Mouse (Mus musculus): Measurements from ENCODE around the gene Jdp2.

The Jdp2 gene

GRCm38 (mm10) chr12:85632321-85632720 lies 33.5 kb downstream of the Jdp2 start:
- in situ Hi-C loops (cut with MboI; ENCODE audit: low sequenced_read_pairs), result no loop called here

- in situ Hi-C loops (cut with MboI; ENCODE audit: low sequenced_read_pairs), result no loop called here
These were observed 39.1 kb downstream of the Jdp2 start for GRCm38 (mm10) chr12:85637932-85638331.

- in situ Hi-C loops (cut with MboI; ENCODE audit: low sequenced_read_pairs), result no loop called here
These were observed 39.9 kb downstream of the Jdp2 start for GRCm38 (mm10) chr12:85638541-85639325.

- in situ Hi-C loops (cut with MboI; ENCODE audit: low sequenced_read_pairs), result no loop called here
These were observed 40.6 kb downstream of the Jdp2 start for GRCm38 (mm10) chr12:85639326-85640008.

GRCm38 (mm10) chr12:85640852-85641563 lies 42.2 kb downstream of the Jdp2 start:
- in situ Hi-C loops (cut with MboI; ENCODE audit: low sequenced_read_pairs), result no loop called here

- in situ Hi-C loops (cut with MboI; ENCODE audit: low sequenced_read_pairs), result no loop called here
These were observed 42.7 kb downstream of the Jdp2 start for GRCm38 (mm10) chr12:85641564-85641931.

GRCm38 (mm10) chr12:85643735-85644134 lies 44.9 kb downstream of the Jdp2 start:
- in situ Hi-C loops (cut with MboI; ENCODE audit: low sequenced_read_pairs), result no loop called here

GRCm38 (mm10) chr12:85645664-85646063 lies 46.8 kb downstream of the Jdp2 start:
- in situ Hi-C loops (cut with MboI; ENCODE audit: low sequenced_read_pairs), result no loop called here

- in situ Hi-C loops (cut with MboI; ENCODE audit: low sequenced_read_pairs), result no loop called here
These were observed 48.5 kb downstream of the Jdp2 start for GRCm38 (mm10) chr12:85647346-85647745.

GRCm38 (mm10) chr12:85647955-85648354 lies 49.1 kb downstream of the Jdp2 start:
- in situ Hi-C loops (cut with MboI; ENCODE audit: low sequenced_read_pairs), result no loop called here

GRCm38 (mm10) chr12:85659319-85659718 lies 60.5 kb downstream of the Jdp2 start:
- in situ Hi-C loops (cut with MboI; ENCODE audit: low sequenced_read_pairs), result loop anchor here (25.0 kb wide), 1 partner anchor 322 kb away; the partner anchor contains the start of gene Nek9

GRCm38 (mm10) chr12:85660855-85661254 lies 62.0 kb downstream of the Jdp2 start:
- in situ Hi-C loops (cut with MboI; ENCODE audit: low sequenced_read_pairs), result loop anchor here (25.0 kb wide), 1 partner anchor 324 kb away; the partner anchor contains the start of gene Nek9

- in situ Hi-C loops (cut with MboI; ENCODE audit: low sequenced_read_pairs), result loop anchor here (25.0 kb wide), 1 partner anchor 325 kb away; the partner anchor contains the start of gene Nek9
These were observed 63.4 kb downstream of the Jdp2 start for GRCm38 (mm10) chr12:85662232-85662631.

GRCm38 (mm10) chr12:85662896-85663295 lies 64.1 kb downstream of the Jdp2 start:
- in situ Hi-C loops (cut with MboI; ENCODE audit: low sequenced_read_pairs), result loop anchor here (25.0 kb wide), 1 partner anchor 326 kb away; the partner anchor contains the start of gene Nek9

GRCm38 (mm10) chr12:85666112-85666511 lies 67.3 kb downstream of the Jdp2 start:
- in situ Hi-C loops (cut with MboI; ENCODE audit: low sequenced_read_pairs), result loop anchor here (5.0 to 25.0 kb wide), 2 partner anchors 159 to 329 kb away; partner anchors contain the start of gene Nek9

GRCm38 (mm10) chr12:85667071-85667470 lies 68.2 kb downstream of the Jdp2 start:
- in situ Hi-C loops (cut with MboI; ENCODE audit: low sequenced_read_pairs), result loop anchor here (5.0 to 25.0 kb wide), 2 partner anchors 160 to 330 kb away; partner anchors contain the start of gene Nek9

GRCm38 (mm10) chr12:85668696-85669095 lies 69.9 kb downstream of the Jdp2 start:
- in situ Hi-C loops (cut with MboI; ENCODE audit: low sequenced_read_pairs), result loop anchor here (5.0 to 25.0 kb wide), 2 partner anchors 161 to 331 kb away; partner anchors contain the start of gene Nek9

- in situ Hi-C loops (cut with MboI; ENCODE audit: low sequenced_read_pairs), result loop anchor here (25.0 kb wide), 1 partner anchor 333 kb away; the partner anchor contains the start of gene Nek9
These were observed 71.3 kb downstream of the Jdp2 start for GRCm38 (mm10) chr12:85670080-85670479.

- in situ Hi-C loops (cut with MboI; ENCODE audit: low sequenced_read_pairs), result loop anchor here (25.0 kb wide), 1 partner anchor 337 kb away; the partner anchor contains the start of gene Nek9
These were observed 75.1 kb downstream of the Jdp2 start for GRCm38 (mm10) chr12:85673914-85674313.

GRCm38 (mm10) chr12:85679117-85679516 lies 80.3 kb downstream of the Jdp2 start:
- in situ Hi-C loops (cut with MboI; ENCODE audit: low sequenced_read_pairs), result no loop called here

GRCm38 (mm10) chr12:85679808-85680207 lies 81.0 kb downstream of the Jdp2 start:
- in situ Hi-C loops (cut with MboI; ENCODE audit: low sequenced_read_pairs), result no loop called here

Data from CH12F3 (cell line).